Mouse (Mus musculus): ENCODE data around the gene Cfap97d1. TPM values are rescaled to one million over a fixed set of nuclear protein-coding genes. Genes with fewer than 3 reads are reported as not detected.

Cfap97d1 gene
- not detected for polyA plus RNA-seq (2017; shearing (Covaris generic))

GRCm38 (mm10) chr11:101984054-101985025 is at the start of gene Cfap97d1:
TSS of gene Cfap97d1 (plus strand) at chr11:101984279.

GRCm38 (mm10) chr11:101966965-101967614 is 17.0 kb upstream of the Cfap97d1 start, which contains the start of gene Sost:
TSS of gene Sost (minus strand) at chr11:101967015.

GRCm38 (mm10) chr11:101986913-101987312 is 2.8 kb downstream of the Cfap97d1 start, which contains the start of gene Dusp3:
TSS of gene Dusp3 (minus strand) at chr11:101987013.

GRCm38 (mm10) chr11:102028087-102028816 is 44.2 kb downstream of the Cfap97d1 start, which contains the start of gene Mpp3:
TSS of gene Mpp3 (minus strand) at chr11:102028461.

GRCm38 (mm10) chr11:102041350-102041949 is 57.4 kb downstream of the Cfap97d1 start, which contains the start of gene Cd300lg:
TSS of gene Cd300lg (plus strand) at chr11:102041509.

Other genes starting within 250 kb of the Cfap97d1 start
- gene Etv4, start 198.9 kb upstream of the Cfap97d1 start, polyA plus RNA-seq (2017; shearing (Covaris generic)) = not detected
- gene Meox1, start 89.9 kb upstream of the Cfap97d1 start, polyA plus RNA-seq (2017; shearing (Covaris generic)) = not detected
- not detected for gene Sost, start 17.3 kb upstream of the Cfap97d1 start, polyA plus RNA-seq (2017; shearing (Covaris generic))
- 0.60 TPM for gene Dusp3, start 2.7 kb downstream of the Cfap97d1 start, polyA plus RNA-seq (2017; shearing (Covaris generic))
- not detected for gene Mpp3, start 44.2 kb downstream of the Cfap97d1 start, polyA plus RNA-seq (2017; shearing (Covaris generic))
- not detected for gene Cd300lg, start 57.2 kb downstream of the Cfap97d1 start, polyA plus RNA-seq (2017; shearing (Covaris generic))
- 6.2 TPM for gene Mpp2, start 104.2 kb downstream of the Cfap97d1 start, polyA plus RNA-seq (2017; shearing (Covaris generic))
- gene Ppy, start 117.0 kb downstream of the Cfap97d1 start, polyA plus RNA-seq (2017; shearing (Covaris generic)) = not detected
- not detected for gene Pyy, start 123.6 kb downstream of the Cfap97d1 start, polyA plus RNA-seq (2017; shearing (Covaris generic))
- gene Nags, start 161.2 kb downstream of the Cfap97d1 start, polyA plus RNA-seq (2017; shearing (Covaris generic)) = not detected
- gene Tmem101, start 172.1 kb downstream of the Cfap97d1 start, polyA plus RNA-seq (2017; shearing (Covaris generic)) = 18.5 TPM
- gene Lsm12, start 201.0 kb downstream of the Cfap97d1 start, polyA plus RNA-seq (2017; shearing (Covaris generic)) = 56.8 TPM
- 50.3 TPM for gene G6pc3, start 205.3 kb downstream of the Cfap97d1 start, polyA plus RNA-seq (2017; shearing (Covaris generic))
- 20.1 TPM for gene Hdac5, start 245.9 kb downstream of the Cfap97d1 start, polyA plus RNA-seq (2017; shearing (Covaris generic))